Mouse (Mus musculus): ENCODE results near the gene Wdr61.
"Not testable (repeated sequence)": the region's sequence is repeated elsewhere in the genome, so short reads cannot be mapped to it uniquely, and the experiment has no call there.

Gene Wdr61

GRCm38 (mm10) chr9:54732122-54732521 lies 2.2 kb downstream of the Wdr61 start:
- in situ Hi-C loops (cut with MboI, MseI) = no loop called here

- in situ Hi-C loops (cut with MboI, MseI) = no loop called here
Measured at GRCm38 (mm10) chr9:54726315-54726714, 8.0 kb downstream of the Wdr61 start.

- in situ Hi-C loops (cut with MboI, MseI) = no loop called here
Measured at GRCm38 (mm10) chr9:54722596-54722995, 11.7 kb downstream of the Wdr61 start.

GRCm38 (mm10) chr9:54722156-54722555 lies 12.2 kb downstream of the Wdr61 start:
- in situ Hi-C loops (cut with MboI, MseI) = no loop called here

GRCm38 (mm10) chr9:54717527-54717926 lies 16.8 kb downstream of the Wdr61 start:
- in situ Hi-C loops (cut with MboI, MseI) = no loop called here

GRCm38 (mm10) chr9:54715776-54716175 lies 18.5 kb downstream of the Wdr61 start:
- in situ Hi-C loops (cut with MboI, MseI) = no loop called here

GRCm38 (mm10) chr9:54708085-54708484 lies 26.2 kb downstream of the Wdr61 start:
- in situ Hi-C loops (cut with MboI, MseI) = no loop called here

- in situ Hi-C loops (cut with MboI, MseI) = no loop called here
Measured at GRCm38 (mm10) chr9:54707288-54707999, 26.9 kb downstream of the Wdr61 start.

- in situ Hi-C loops (cut with MboI, MseI) = no loop called here
Measured at GRCm38 (mm10) chr9:54705561-54705960, 28.8 kb downstream of the Wdr61 start.

GRCm38 (mm10) chr9:54704361-54704760 lies 30.0 kb downstream of the Wdr61 start:
- in situ Hi-C loops (cut with MboI, MseI) = no loop called here

GRCm38 (mm10) chr9:54702581-54702980 lies 31.7 kb downstream of the Wdr61 start:
- in situ Hi-C loops (cut with MboI, MseI) = no loop called here

GRCm38 (mm10) chr9:54700746-54701145 lies 33.6 kb downstream of the Wdr61 start:
- in situ Hi-C loops (cut with MboI, MseI) = no loop called here

- in situ Hi-C loops (cut with MboI, MseI) = no loop called here
Measured at GRCm38 (mm10) chr9:54700174-54700475, 34.2 kb downstream of the Wdr61 start.

- in situ Hi-C loops (cut with MboI, MseI) = no loop called here
Measured at GRCm38 (mm10) chr9:54699345-54700173, 34.8 kb downstream of the Wdr61 start.

GRCm38 (mm10) chr9:54699087-54699344 lies 35.3 kb downstream of the Wdr61 start:
- in situ Hi-C loops (cut with MboI, MseI) = no loop called here

- in situ Hi-C loops (cut with MboI, MseI) = no loop called here
Measured at GRCm38 (mm10) chr9:54698318-54699086, 35.8 kb downstream of the Wdr61 start, which contains the start of gene Dnaja4. Gene Dnaja4, plus strand, starts transcription at chr9:54698873.

- in situ Hi-C loops (cut with MboI, MseI) = not testable (repeated sequence)
Measured at GRCm38 (mm10) chr9:54691241-54691805, 43.0 kb downstream of the Wdr61 start.

GRCm38 (mm10) chr9:54690697-54691096 lies 43.6 kb downstream of the Wdr61 start:
- in situ Hi-C loops (cut with MboI, MseI) = not testable (repeated sequence)

- in situ Hi-C loops (cut with MboI, MseI) = no loop called here
Measured at GRCm38 (mm10) chr9:54689446-54689845, 44.9 kb downstream of the Wdr61 start.

GRCm38 (mm10) chr9:54687246-54688236 lies 46.8 kb downstream of the Wdr61 start:
- in situ Hi-C loops (cut with MboI, MseI) = no loop called here

All from regulatory T cell (primary cell).